Mouse (Mus musculus): Measurements from ENCODE around the gene Polr2e. TPM values are rescaled to one million over a fixed set of nuclear protein-coding genes. Genes with fewer than 3 reads are reported as not detected.
A peak's percentile ranks its signal among the peaks of the same experiment; 100 is the strongest.

Polr2e gene
- total RNA-seq, 1 experiment: 293 TPM

DNA sequence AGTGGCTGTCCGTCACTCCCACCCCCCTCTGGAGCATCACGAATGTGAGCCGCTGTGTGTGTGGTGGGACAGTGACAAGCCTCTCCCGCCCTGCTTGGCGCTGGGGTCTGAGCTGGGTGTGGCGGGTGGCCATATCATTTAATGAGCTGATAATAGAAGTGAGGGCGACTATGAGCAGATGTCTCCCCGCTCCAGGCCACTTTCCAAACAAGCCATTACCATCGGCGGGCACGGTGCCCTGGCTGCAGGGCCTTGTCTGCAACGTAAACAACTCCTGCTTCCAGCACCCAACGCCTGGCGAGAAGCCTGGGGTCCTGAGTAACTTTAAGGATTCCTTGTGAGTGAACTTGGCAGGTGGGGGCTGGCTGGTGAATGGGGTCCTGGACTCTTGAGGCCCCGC, 41.8 kb downstream of the Polr2e start:
- peak overlapping the region; percentile 21; the same call in 1 of the 2 replicates for H3K9ac ChIP-seq (ENCODE audit: insufficient read depth, low read depth, low read length, poor library complexity, severe bottlenecking)
- H3K4me3 ChIP-seq (ENCODE audit: insufficient read depth in 1 of 2, low read depth in 1 of 2, low read length in 2 of 2, poor library complexity in 1 of 2, severe bottlenecking in 1 of 2): peak overlapping the region; percentile 79 to 94; a peak in 3 of 4 replicates
- H3K9me3 ChIP-seq (ENCODE audit: control insufficient read depth, insufficient read depth, low read depth, low read length): no peaks in the 10 kb centered on the region
- peaks cover 0 to 12% of the 10 kb centered on the region in 2 experiments; a peak in 2 of 4 replicates for H3K4me1 ChIP-seq (ENCODE audit: control insufficient read depth in 2 of 2, insufficient read depth in 2 of 2, low read length in 2 of 2, poor library complexity in 1 of 2)
- no peak for DNase-seq (ENCODE audit: low read depth, low spot score)
- TF ChIP-seq ZNF384 (IDR thresholded peaks at IDR 0.05; ENCODE audit: low read depth, low read length) (no peak), MAFK (IDR thresholded peaks at IDR 0.05; ENCODE audit: insufficient read depth, low read depth, low read length) (no peak), ZC3H11A (IDR thresholded peaks at IDR 0.05; ENCODE audit: borderline replicate concordance, low read depth, low read length) (no peak), HCFC1 (IDR thresholded peaks at IDR 0.05; ENCODE audit: borderline replicate concordance, insufficient read depth, low read length) (no peak), CHD2 (IDR thresholded peaks at IDR 0.05; ENCODE audit: low read depth, low read length) (no peak)
- peaks cover 14% of the 10 kb centered on the region; the same call in 1 of the 2 replicates for H3K36me3 ChIP-seq (ENCODE audit: control insufficient read depth, insufficient read depth, low read length, poor library complexity, severe bottlenecking)
- no peak overlapping the region for H3K27ac ChIP-seq (ENCODE audit: insufficient read depth, low read depth, low read length, poor library complexity, severe bottlenecking)
- in situ Hi-C loops (cut with MboI; ENCODE audit: low sequenced_read_pairs in 2 of 2, unreplicated experiment in 2 of 2): loop anchor here in 1 of 2 experiments (25.0 kb wide), 1 partner anchor 114 kb away; the partner anchor contains the start of genes Sbno2 and Stk11

DNA sequence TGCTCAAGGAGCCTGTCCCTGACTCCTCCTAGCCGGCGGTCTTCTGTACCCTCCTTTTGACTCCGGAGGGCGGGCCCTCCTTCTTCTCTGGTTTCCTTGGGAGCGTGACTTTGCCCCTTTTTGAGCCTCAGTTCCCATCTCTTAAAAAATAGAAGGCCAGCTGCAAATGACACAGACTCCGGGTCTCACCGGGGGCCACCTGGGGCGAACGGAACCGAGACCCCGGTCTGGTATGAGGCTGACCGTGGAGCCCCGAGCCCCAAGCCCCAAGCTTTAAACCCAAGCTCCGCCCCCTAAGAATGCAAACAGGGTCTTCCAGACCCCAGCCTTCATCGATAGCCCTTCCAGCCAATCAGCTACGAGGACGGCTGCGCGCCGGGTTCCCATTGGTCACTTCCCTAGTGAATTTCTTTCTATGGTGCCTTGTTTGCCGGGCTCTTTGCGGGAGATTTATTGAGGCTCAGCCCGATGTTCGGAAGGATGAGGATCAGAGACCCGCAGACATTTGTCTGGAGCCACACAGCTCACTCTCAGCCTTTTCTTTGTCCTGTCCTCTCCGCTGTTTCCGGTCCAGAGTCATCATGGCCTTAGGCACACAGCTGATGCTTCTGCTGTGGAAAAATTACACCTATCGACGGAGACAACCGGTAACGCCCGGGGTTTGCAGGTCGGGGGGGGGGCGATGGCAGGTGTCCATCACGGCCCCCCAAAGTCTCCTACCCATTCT, 42.4 kb downstream of the Polr2e start:
- Histone ChIP-seq H3K36me3 (ENCODE audit: control insufficient read depth, insufficient read depth, low read length, poor library complexity, severe bottlenecking) (peaks cover 14% of the 10 kb centered on the region; the same call in 1 of the 2 replicates), H3K9ac (ENCODE audit: insufficient read depth, low read depth, low read length, poor library complexity, severe bottlenecking) (peak overlapping the region; percentile 73; the same call in 1 of the 2 replicates), H3K27ac (ENCODE audit: insufficient read depth, low read depth, low read length, poor library complexity, severe bottlenecking) (no peak overlapping the region), H3K4me3 (ENCODE audit: insufficient read depth in 1 of 2, low read depth in 1 of 2, low read length in 2 of 2, poor library complexity in 1 of 2, severe bottlenecking in 1 of 2) (peak overlapping the region; percentile 79 to 94), H3K4me1 (ENCODE audit: control insufficient read depth in 2 of 2, insufficient read depth in 2 of 2, low read length in 2 of 2, poor library complexity in 1 of 2) (peaks cover 0 to 12% of the 10 kb centered on the region in 2 experiments; a peak in 1 of 4 replicates), H3K9me3 (ENCODE audit: control insufficient read depth, insufficient read depth, low read depth, low read length) (no peaks in the 10 kb centered on the region)
- in situ Hi-C loops (cut with MboI; ENCODE audit: low sequenced_read_pairs in 2 of 2, unreplicated experiment in 2 of 2): loop anchor here in 1 of 2 experiments (25.0 kb wide), 1 partner anchor 115 kb away; the partner anchor contains the start of genes Sbno2 and Stk11
- peak; percentile 87 for DNase-seq (ENCODE audit: low read depth, low spot score)
- TF ChIP-seq CHD2 (IDR thresholded peaks at IDR 0.05; ENCODE audit: low read depth, low read length): peak; percentile 56; the same call in 1 of the 2 replicates
- no peak for TF ChIP-seq ZNF384 (IDR thresholded peaks at IDR 0.05; ENCODE audit: low read depth, low read length)

DNA sequence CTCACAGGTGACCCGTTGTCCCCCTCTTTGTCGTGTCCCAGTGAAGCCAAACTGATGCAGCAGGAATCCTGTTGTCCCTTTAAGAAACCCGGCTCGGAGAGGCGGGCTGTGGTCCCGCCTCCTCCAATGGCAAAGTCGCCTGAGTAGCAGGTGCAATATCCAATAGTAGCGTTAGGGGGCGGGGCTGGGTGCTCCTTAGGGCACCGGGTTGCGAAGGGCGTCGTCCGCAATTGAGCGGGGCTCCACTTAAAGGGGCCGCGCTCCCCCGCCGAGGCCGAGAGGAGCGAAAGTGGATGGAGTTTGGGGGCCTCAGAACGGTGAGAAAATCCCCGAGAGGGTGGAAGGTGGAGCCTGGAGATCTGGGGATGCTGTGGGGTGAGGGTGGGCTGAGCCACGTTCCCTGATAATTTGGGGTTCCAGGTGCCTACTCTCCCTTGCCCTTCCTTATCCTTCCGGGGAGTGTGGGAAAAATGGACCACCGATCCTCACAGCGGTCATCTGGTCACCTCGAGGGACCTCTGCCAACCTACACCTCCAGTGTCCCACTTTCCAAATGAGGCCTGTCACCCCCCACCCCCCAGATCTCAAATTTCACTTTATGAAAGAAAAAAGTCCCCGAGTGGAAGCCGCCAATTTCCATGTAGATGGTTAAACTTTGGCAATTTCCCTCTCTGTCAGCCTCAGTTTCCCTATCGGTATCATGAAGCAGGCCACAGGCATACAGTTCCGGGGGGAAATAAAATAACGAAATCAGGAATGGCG, 43.1 kb downstream of the Polr2e start, which contains the start of gene Abca7:
Abca7 (plus strand) TSS at position 223 of the 762 bp plus-strand sequence.
- peak within 1 kb of the TSS; percentile 79 to 94 for H3K4me3 ChIP-seq (ENCODE audit: insufficient read depth in 1 of 2, low read depth in 1 of 2, low read length in 2 of 2, poor library complexity in 1 of 2, severe bottlenecking in 1 of 2)
- in situ Hi-C loops (cut with MboI; ENCODE audit: low sequenced_read_pairs in 2 of 2, unreplicated experiment in 2 of 2): loop anchor here in 1 of 2 experiments (25.0 kb wide), 1 partner anchor 116 kb away; the partner anchor contains the start of genes Sbno2 and Stk11
- H3K9ac ChIP-seq (ENCODE audit: insufficient read depth, low read depth, low read length, poor library complexity, severe bottlenecking): peak within 1 kb of the TSS; percentile 73
- TF ChIP-seq CHD2 (IDR thresholded peaks at IDR 0.05; ENCODE audit: low read depth, low read length): peak; percentile 75
- TF ChIP-seq ZC3H11A (IDR thresholded peaks at IDR 0.05; ENCODE audit: borderline replicate concordance, low read depth, low read length): no peak
- no peak for TF ChIP-seq MAFK (IDR thresholded peaks at IDR 0.05; ENCODE audit: insufficient read depth, low read depth, low read length)
- no peak for TF ChIP-seq ZNF384 (IDR thresholded peaks at IDR 0.05; ENCODE audit: low read depth, low read length)
- TF ChIP-seq HCFC1 (IDR thresholded peaks at IDR 0.05; ENCODE audit: borderline replicate concordance, insufficient read depth, low read length): no peak
- H3K27ac ChIP-seq (ENCODE audit: insufficient read depth, low read depth, low read length, poor library complexity, severe bottlenecking): no peak within 1 kb of the TSS
- H3K9me3 ChIP-seq (ENCODE audit: control insufficient read depth, insufficient read depth, low read depth, low read length): no peaks in the 10 kb centered on the region
- H3K36me3 ChIP-seq (ENCODE audit: control insufficient read depth, insufficient read depth, low read length, poor library complexity, severe bottlenecking): peaks cover 14% of the 10 kb centered on the region; the same call in 1 of the 2 replicates
- DNase-seq (ENCODE audit: low read depth, low spot score): peak; percentile 97
- H3K4me1 ChIP-seq (ENCODE audit: control insufficient read depth in 2 of 2, insufficient read depth in 2 of 2, low read length in 2 of 2, poor library complexity in 1 of 2): peaks cover 0 to 10% of the 10 kb centered on the region in 2 experiments; a peak in 1 of 4 replicates

DNA sequence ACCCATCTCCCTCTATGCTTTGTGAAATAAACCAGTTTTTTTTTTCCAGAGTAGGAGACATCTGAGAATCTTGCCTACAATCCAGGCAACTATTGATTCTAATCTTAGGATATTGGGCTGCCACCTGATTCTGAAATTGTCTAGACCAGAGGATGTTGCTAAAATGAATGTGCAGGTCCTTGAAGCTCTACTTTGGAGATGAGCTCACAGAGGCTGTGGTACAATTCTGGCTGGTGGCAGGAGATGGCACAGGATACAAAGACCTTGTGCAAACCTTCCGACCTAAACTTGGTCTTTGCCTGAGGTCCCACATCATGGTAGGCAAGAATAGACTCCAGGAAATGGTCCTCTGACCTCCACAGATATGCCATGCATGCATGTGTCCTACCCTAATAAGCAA, 44.0 kb downstream of the Polr2e start:
- in situ Hi-C loops (cut with MboI; ENCODE audit: low sequenced_read_pairs in 2 of 2, unreplicated experiment in 2 of 2): loop anchor here in 1 of 2 experiments (25.0 kb wide), 1 partner anchor 117 kb away; the partner anchor contains the start of genes Sbno2 and Stk11
- Histone ChIP-seq H3K9me3 (ENCODE audit: control insufficient read depth, insufficient read depth, low read depth, low read length) (no peaks in the 10 kb centered on the region), H3K9ac (ENCODE audit: insufficient read depth, low read depth, low read length, poor library complexity, severe bottlenecking) (no peak overlapping the region), H3K36me3 (ENCODE audit: control insufficient read depth, insufficient read depth, low read length, poor library complexity, severe bottlenecking) (peaks cover 14% of the 10 kb centered on the region; the same call in 1 of the 2 replicates), H3K27ac (ENCODE audit: insufficient read depth, low read depth, low read length, poor library complexity, severe bottlenecking) (no peak overlapping the region), H3K4me1 (ENCODE audit: control insufficient read depth in 2 of 2, insufficient read depth in 2 of 2, low read length in 2 of 2, poor library complexity in 1 of 2) (peaks cover 0 to 11% of the 10 kb centered on the region in 2 experiments; a peak in 1 of 4 replicates), H3K4me3 (ENCODE audit: insufficient read depth in 1 of 2, low read depth in 1 of 2, low read length in 2 of 2, poor library complexity in 1 of 2, severe bottlenecking in 1 of 2) (no peak overlapping the region)
- TF ChIP-seq ZC3H11A (IDR thresholded peaks at IDR 0.05; ENCODE audit: borderline replicate concordance, low read depth, low read length) (no peak), MAFK (IDR thresholded peaks at IDR 0.05; ENCODE audit: insufficient read depth, low read depth, low read length) (no peak), CHD2 (IDR thresholded peaks at IDR 0.05; ENCODE audit: low read depth, low read length) (no peak), ZNF384 (IDR thresholded peaks at IDR 0.05; ENCODE audit: low read depth, low read length) (no peak), HCFC1 (IDR thresholded peaks at IDR 0.05; ENCODE audit: borderline replicate concordance, insufficient read depth, low read length) (no peak)
- no peak for DNase-seq (ENCODE audit: low read depth, low spot score)
